Mouse (Mus musculus) testis, adult 2 months (tissue): Measurements from ENCODE around the gene Kat6b.
"Not testable (repeated sequence)": the region's sequence is repeated elsewhere in the genome, so short reads cannot be mapped to it uniquely, and the experiment has no call there.

Experiments
- CTCF ChIP-seq: fragments of 200-500 bp; IDR thresholded peaks from 2 replicates; pipeline ENCODE4 v1.5.1; 2012; ENCODE audit warnings: low read depth, mild to moderate bottlenecking, inconsistent platforms, low read length, moderate library complexity; ENCODE audit not compliant: control insufficient read depth, insufficient read depth, insufficient replicate concordance
- POLR2A ChIP-seq: fragments of 200-500 bp; IDR thresholded peaks from 2 replicates; pipeline ENCODE4 v1.6.1; 2012; ENCODE audit warnings: low read depth, mild to moderate bottlenecking, inconsistent platforms, low read length, moderate library complexity; ENCODE audit not compliant: control insufficient read depth

GRCm38 (mm10) chr14:21487135-21487534 lies 5.9 kb downstream of the Kat6b start:
- TF ChIP-seq POLR2A, CTCF: not testable (repeated sequence)
